Mouse (Mus musculus): ENCODE measurements around the gene Bsnd. TPM values are rescaled to one million over a fixed set of nuclear protein-coding genes. Genes with fewer than 3 reads are reported as not detected.

Bsnd gene
- total and polyA plus RNA-seq, 3 experiments: 0.59 to 3.0 (median 1.8) TPM

GRCm38 (mm10) chr4:106438763-106439162 is 53.3 kb downstream of the Bsnd start:
- Histone ChIP-seq H3K27ac (ENCODE audit: insufficient read depth, low read depth) (no peak overlapping the region), H3K27me3 (replicated peaks) (no peaks in the 10 kb centered on the region), H3K9me3 (replicated peaks; ENCODE audit: low read length) (no peaks in the 10 kb centered on the region), H3K9ac (ENCODE audit: insufficient read depth, low read depth) (no peak overlapping the region), H3K79me2 (replicated peaks; ENCODE audit: control insufficient read depth, extremely low read depth, insufficient read depth, poor library complexity, severe bottlenecking) (no peaks in the 10 kb centered on the region), H3K4me2 (ENCODE audit: insufficient read depth, low read depth, poor library complexity, severe bottlenecking) (no peak overlapping the region), H3K4me1 (ENCODE audit: control insufficient read depth in 1 of 2, insufficient read depth in 2 of 2) (no peaks in the 10 kb centered on the region), H3K4me3 (replicated peaks in 1 of 3; ENCODE audit: low read depth in 2 of 3, low read length in 2 of 3, poor library complexity in 1 of 3) (no peak overlapping the region), H3K36me3 (replicated peaks in 1 of 2; ENCODE audit: control insufficient read depth in 1 of 2, insufficient read depth in 1 of 2, low read length in 1 of 2) (peaks cover 42 to 92% of the 10 kb centered on the region in 2 experiments)
- dilution Hi-C loops (cut with MboI; ENCODE audit: extremely low pct_ligation_motif_present, extremely low pct_unique_long_range_greater_than_20kb, low sequenced_read_pairs) (no loop called here), in situ Hi-C loops (cut with MboI; ENCODE audit: low pct_ligation_motif_present, low pct_unique_long_range_greater_than_20kb, low sequenced_read_pairs) (no loop called here)
- no peak for DNase-seq (ENCODE audit: extremely low read depth)
- TF ChIP-seq JUND (conservative IDR thresholded peaks at IDR 0.05; ENCODE audit: low read depth, low read length): no peak
- no peak for TF ChIP-seq MEF2A (IDR thresholded peaks at IDR 0.05; ENCODE audit: borderline replicate concordance, low read depth, low read length)
- no peak for TF ChIP-seq GABPA (IDR thresholded peaks at IDR 0.05; ENCODE audit: insufficient replicate concordance, low read depth, low read length)
- TF ChIP-seq ZMIZ1 (IDR thresholded peaks at IDR 0.05; ENCODE audit: low read depth, low read length): no peak
- no peak for TF ChIP-seq PAX5 (IDR thresholded peaks at IDR 0.05; ENCODE audit: low read length)
- no peak for TF ChIP-seq HCFC1 (IDR thresholded peaks at IDR 0.05; ENCODE audit: low read depth, low read length)

- Histone ChIP-seq H3K4me3 (replicated peaks in 1 of 3; ENCODE audit: low read depth in 2 of 3, low read length in 2 of 3, poor library complexity in 1 of 3) (no peak overlapping the region), H3K79me2 (replicated peaks; ENCODE audit: control insufficient read depth, extremely low read depth, insufficient read depth, poor library complexity, severe bottlenecking) (no peaks in the 10 kb centered on the region), H3K9ac (ENCODE audit: insufficient read depth, low read depth) (no peak overlapping the region), H3K9me3 (replicated peaks; ENCODE audit: low read length) (no peaks in the 10 kb centered on the region), H3K4me2 (ENCODE audit: insufficient read depth, low read depth, poor library complexity, severe bottlenecking) (no peak overlapping the region), H3K4me1 (ENCODE audit: control insufficient read depth in 1 of 2, insufficient read depth in 2 of 2) (no peaks in the 10 kb centered on the region), H3K27ac (ENCODE audit: insufficient read depth, low read depth) (no peak overlapping the region), H3K36me3 (replicated peaks in 1 of 2; ENCODE audit: control insufficient read depth in 1 of 2, insufficient read depth in 1 of 2, low read length in 1 of 2) (peaks cover 44 to 87% of the 10 kb centered on the region in 2 experiments), H3K27me3 (replicated peaks) (no peaks in the 10 kb centered on the region)
- TF ChIP-seq MEF2A (IDR thresholded peaks at IDR 0.05; ENCODE audit: borderline replicate concordance, low read depth, low read length): no peak
- TF ChIP-seq USF2 (conservative IDR thresholded peaks at IDR 0.05; ENCODE audit: low read depth, low read length): no peak
- no peak for TF ChIP-seq PAX5 (IDR thresholded peaks at IDR 0.05; ENCODE audit: low read length)
- TF ChIP-seq CHD2 (IDR thresholded peaks at IDR 0.05; ENCODE audit: low read length): no peak
- no peak for TF ChIP-seq TCF12 (IDR thresholded peaks at IDR 0.05; ENCODE audit: low read depth, low read length)
- TF ChIP-seq KAT2A (IDR thresholded peaks at IDR 0.05; ENCODE audit: insufficient replicate concordance, low read length): no peak
- TF ChIP-seq TBP (conservative IDR thresholded peaks at IDR 0.05; ENCODE audit: low read depth, low read length): no peak
- TF ChIP-seq MAX (IDR thresholded peaks at IDR 0.05; ENCODE audit: low read length): no peak
- TF ChIP-seq IRF4 (IDR thresholded peaks at IDR 0.05; ENCODE audit: low read depth, low read length): no peak
- no peak for TF ChIP-seq BHLHE40 (IDR thresholded peaks at IDR 0.05; ENCODE audit: low read depth, low read length)
- no peak for TF ChIP-seq MYC (IDR thresholded peaks at IDR 0.05; ENCODE audit: low read depth, low read length)
- no peak for TF ChIP-seq POLR2A (IDR thresholded peaks at IDR 0.05; ENCODE audit: low read depth, low read length)
- no peak for TF ChIP-seq MXI1 (IDR thresholded peaks at IDR 0.05; ENCODE audit: low read depth, low read length)
- TF ChIP-seq E2F4 (IDR thresholded peaks at IDR 0.05; ENCODE audit: insufficient replicate concordance, low read depth, low read length): no peak
- TF ChIP-seq HCFC1 (IDR thresholded peaks at IDR 0.05; ENCODE audit: low read depth, low read length): no peak
- no peak for TF ChIP-seq POLR2AphosphoS2 (IDR thresholded peaks at IDR 0.05; ENCODE audit: low read depth, low read length)
- TF ChIP-seq NRF1 (IDR thresholded peaks at IDR 0.05; ENCODE audit: low read depth, low read length): no peak
- dilution Hi-C loops (cut with MboI; ENCODE audit: extremely low pct_ligation_motif_present, extremely low pct_unique_long_range_greater_than_20kb, low sequenced_read_pairs) (no loop called here), in situ Hi-C loops (cut with MboI; ENCODE audit: low pct_ligation_motif_present, low pct_unique_long_range_greater_than_20kb, low sequenced_read_pairs) (no loop called here)
- no peak for DNase-seq (ENCODE audit: extremely low read depth)
These were observed 54.9 kb downstream of the Bsnd start for GRCm38 (mm10) chr4:106437207-106437606.

Measured in CH12.LX (cell line).